Mouse (Mus musculus): Measurements from ENCODE around the gene Gm20458. TPM values are rescaled to one million over a fixed set of nuclear protein-coding genes. Genes with fewer than 3 reads are reported as not detected.

The Gm20458 gene
- total RNA-seq, 2 experiments from 2014 or later: 3.8 to 6.5 TPM

- no peak for DNase-seq (ENCODE audit: low spot score)
Measured at GRCm38 (mm10) chr2:164434681-164435080, 26.1 kb upstream of the Gm20458 start.

GRCm38 (mm10) chr2:164435216-164436090, 25.3 kb upstream of the Gm20458 start:
- DNase-seq (ENCODE audit: low spot score): no peak

- no peak for DNase-seq (ENCODE audit: low spot score)
Measured at GRCm38 (mm10) chr2:164436215-164436913, 24.4 kb upstream of the Gm20458 start.

GRCm38 (mm10) chr2:164436961-164437360, 23.8 kb upstream of the Gm20458 start:
- peak; percentile 85 for DNase-seq (ENCODE audit: low spot score)

- DNase-seq (ENCODE audit: low spot score): no peak
Measured at GRCm38 (mm10) chr2:164437710-164438109, 23.1 kb upstream of the Gm20458 start.

GRCm38 (mm10) chr2:164438257-164438656, 22.5 kb upstream of the Gm20458 start:
- DNase-seq (ENCODE audit: low spot score): no peak

- peak; percentile 63 for DNase-seq (ENCODE audit: low spot score)
Measured at GRCm38 (mm10) chr2:164439001-164439421, 21.8 kb upstream of the Gm20458 start.

- DNase-seq (ENCODE audit: low spot score): no peak
Measured at GRCm38 (mm10) chr2:164440314-164440713, 20.5 kb upstream of the Gm20458 start.

- peak; percentile 45 for DNase-seq (ENCODE audit: low spot score)
Measured at GRCm38 (mm10) chr2:164441155-164441554, 19.6 kb upstream of the Gm20458 start.

GRCm38 (mm10) chr2:164441731-164442130, 19.0 kb upstream of the Gm20458 start:
- DNase-seq (ENCODE audit: low spot score): no peak

GRCm38 (mm10) chr2:164442315-164443050, 18.3 kb upstream of the Gm20458 start:
- peak; percentile 69 for DNase-seq (ENCODE audit: low spot score)

- peak; percentile 87 for DNase-seq (ENCODE audit: low spot score)
Measured at GRCm38 (mm10) chr2:164443051-164443437, 17.7 kb upstream of the Gm20458 start.

GRCm38 (mm10) chr2:164443460-164444000, 17.2 kb upstream of the Gm20458 start, which contains the start of gene Sdc4:
Sdc4 (minus strand) TSS chr2:164443887.
- peak; percentile 48 for DNase-seq (ENCODE audit: low spot score)

- DNase-seq (ENCODE audit: low spot score): no peak
Measured at GRCm38 (mm10) chr2:164444701-164445100, 16.1 kb upstream of the Gm20458 start.

GRCm38 (mm10) chr2:164445399-164446085, 15.2 kb upstream of the Gm20458 start:
- DNase-seq (ENCODE audit: low spot score): no peak

- DNase-seq (ENCODE audit: low spot score): no peak
Measured at GRCm38 (mm10) chr2:164446086-164446469, 14.7 kb upstream of the Gm20458 start.

GRCm38 (mm10) chr2:164448140-164448539, 12.6 kb upstream of the Gm20458 start:
- DNase-seq (ENCODE audit: low spot score): no peak

GRCm38 (mm10) chr2:164448921-164449320, 11.8 kb upstream of the Gm20458 start:
- no peak for DNase-seq (ENCODE audit: low spot score)

- DNase-seq (ENCODE audit: low spot score): no peak
Measured at GRCm38 (mm10) chr2:164449341-164450042, 11.3 kb upstream of the Gm20458 start.

GRCm38 (mm10) chr2:164452000-164452676, 8.6 kb upstream of the Gm20458 start:
- DNase-seq (ENCODE audit: low spot score): no peak
